Mouse (Mus musculus) forebrain, embryonic 11.5 days (tissue): ENCODE data around the gene Hbq1a. TPM values are rescaled to one million over a fixed set of nuclear protein-coding genes. Genes with fewer than 3 reads are reported as not detected.

ENCODE experiments used
- ATAC-seq: fragments of 200-750 bp; cut with Nextera tagmentation; replicated peaks from 2 replicates; pipeline ENCODE4 v1.8.0; 2017; ENCODE audit warnings: moderate TSS enrichment; ENCODE audit not compliant: low FRiP score
- DNase-seq: peaks from one replicate; pipeline ENCODE4 v3.0.0-alpha.2; 2017; ENCODE audit warnings: low spot score
- H3K27ac ChIP-seq: fragments of 300-500 bp; sonication (generic); 2 replicates; pipeline ENCODE4 v1.5.1; 2014; ENCODE audit warnings: low read depth, low read length
- H3K27me3 ChIP-seq: fragments of 300-500 bp; sonication (generic); 2 replicates; pipeline ENCODE4 v1.6.1; 2014; ENCODE audit warnings: mild to moderate bottlenecking, low read length, mixed read lengths; ENCODE audit not compliant: control insufficient read depth, insufficient read depth
- H3K36me3 ChIP-seq: fragments of 300-500 bp; sonication (generic); 2 replicates; pipeline ENCODE4 v1.6.1; 2014; ENCODE audit warnings: mild to moderate bottlenecking, low read length, moderate library complexity, mixed read lengths; ENCODE audit not compliant: control insufficient read depth, insufficient read depth
- H3K4me1 ChIP-seq: fragments of 300-500 bp; sonication (generic); replicated peaks from 2 replicates; pipeline ENCODE4 v1.6.1; 2014; ENCODE audit warnings: low read length, mixed read lengths; ENCODE audit not compliant: control insufficient read depth, insufficient read depth
- H3K4me2 ChIP-seq: fragments of 300-500 bp; sonication (generic); 2 replicates; pipeline ENCODE4 v1.6.1; 2014; ENCODE audit warnings: low read depth, mild to moderate bottlenecking, low read length, moderate library complexity, mixed read lengths; ENCODE audit not compliant: severe bottlenecking
- H3K4me3 ChIP-seq: fragments of 300-500 bp; sonication (generic); 2 replicates; pipeline ENCODE4 v1.5.1; 2014; ENCODE audit warnings: low read depth, low read length
- H3K9ac ChIP-seq: fragments of 300-500 bp; sonication (generic); 2 replicates; pipeline ENCODE4 v1.6.1; 2014; ENCODE audit warnings: low read length
- H3K9me3 ChIP-seq: fragments of 300-500 bp; sonication (generic); 2 replicates; pipeline ENCODE4 v1.6.1; 2016; ENCODE audit warnings: low read length, mixed read lengths; ENCODE audit not compliant: control insufficient read depth
- WGBS: fragments of 180-500 bp; shearing (Covaris S2); extraction: QIAGEN DNeasy Blood & Tissue Kit; methylation state at CpG from one replicate; pipeline ENCODE4 v1.1.7; 2014; 5-methylcytosine and 5-hydroxymethylcytosine counted together
- polyA plus RNA-seq: library from polyadenylated mRNA; unstranded; fragments of >200 nt; fragmentation: Nextera tagmentation; extraction: Ambion mirVana; gene quantifications from 2 replicates; pipeline ENCODE4 v1.2.1, GENCODE M21; 2014

Gene Hbq1a
- polyA plus RNA-seq, 1 experiment from 2014 or later, result not detected

GRCm38 (mm10) chr11:32345504-32346297 lies 45.8 kb downstream of the Hbq1a start:
- DNase-seq, result no peak
- Histone ChIP-seq H3K4me1 (peaks cover 6% of the 10 kb centered on the region; the same call in 1 of the 2 replicates), H3K27me3 (no peaks in the 10 kb centered on the region), H3K9ac (no peak overlapping the region), H3K36me3 (no peaks in the 10 kb centered on the region; the same call in 1 of the 2 replicates), H3K4me3 (no peak overlapping the region), H3K9me3 (no peaks in the 10 kb centered on the region), H3K4me2 (no peak overlapping the region), H3K27ac (no peak overlapping the region)
- WGBS, result 77% methylated on average over 6 of the region's 6 CpGs
- no peak for ATAC-seq

GRCm38 (mm10) chr11:32347264-32347606 lies 47.4 kb downstream of the Hbq1a start:
- peak overlapping the region; percentile 82 for H3K4me3 ChIP-seq
- DNase-seq, result peak; percentile 61
- H3K4me1 ChIP-seq, result peaks cover 6% of the 10 kb centered on the region; the same call in 1 of the 2 replicates
- H3K36me3 ChIP-seq, result no peaks in the 10 kb centered on the region; the same call in none of the 2 replicates
- H3K9me3 ChIP-seq, result no peaks in the 10 kb centered on the region
- peak overlapping the region; percentile 87 for H3K4me2 ChIP-seq
- H3K27me3 ChIP-seq, result no peaks in the 10 kb centered on the region
- no peak; the same call in 1 of the 2 replicates for ATAC-seq
- peak overlapping the region; percentile 19; the same call in 1 of the 2 replicates for H3K27ac ChIP-seq
- 4% methylated on average over 10 of the region's 10 CpGs for WGBS
- H3K9ac ChIP-seq, result peak overlapping the region; percentile 98

DNA sequence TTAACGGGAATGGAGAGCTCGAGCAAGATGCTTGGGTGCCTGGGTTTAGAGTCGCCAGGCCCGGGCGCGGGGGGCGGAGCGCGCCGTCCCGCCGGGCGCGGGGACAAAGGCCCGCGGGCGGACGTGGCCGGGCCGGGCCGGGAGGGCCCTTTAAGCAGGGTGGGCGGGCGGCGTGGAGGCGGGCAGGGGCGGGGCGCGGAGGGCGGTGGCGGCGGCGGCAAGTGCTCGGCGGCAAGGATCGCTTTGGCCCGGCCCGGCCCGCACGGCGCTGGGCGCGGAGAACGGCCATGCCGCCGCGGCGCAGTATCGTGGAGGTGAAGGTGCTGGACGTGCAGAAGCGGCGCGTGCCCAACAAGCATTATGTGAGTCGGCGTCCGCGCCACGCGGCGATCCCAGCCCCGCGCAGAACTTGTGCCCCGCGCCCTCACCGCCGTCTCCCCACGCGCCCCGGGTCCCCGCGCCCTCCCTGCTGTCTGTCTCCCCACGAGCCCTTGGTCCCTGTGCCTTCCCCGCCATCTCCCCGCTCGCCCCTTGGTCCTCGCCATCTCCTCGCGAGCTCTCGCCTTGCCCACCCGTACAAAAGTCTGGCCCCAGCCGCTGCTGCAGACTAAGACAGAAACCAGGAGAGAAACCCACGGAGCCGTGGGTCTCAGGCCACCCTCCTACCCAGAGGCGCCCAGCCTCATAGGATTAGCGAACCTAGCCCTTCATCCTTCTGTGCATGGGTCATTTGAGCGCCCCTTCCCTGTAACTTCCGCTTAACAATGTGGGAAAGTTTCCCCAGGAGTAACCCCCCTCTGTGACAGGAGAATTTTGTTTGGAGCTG lies 48.0 kb downstream of the Hbq1a start, which contains the start of gene Sh3pxd2b:
Gene Sh3pxd2b, plus strand, starts transcription at position 214 of the 826 bp plus-strand sequence.
- Histone ChIP-seq H3K9me3 (no peaks in the 10 kb centered on the region), H3K36me3 (no peaks in the 10 kb centered on the region; the same call in none of the 2 replicates), H3K27ac (peak within 1 kb of the TSS; percentile 19; the same call in 1 of the 2 replicates), H3K4me1 (peaks cover 6% of the 10 kb centered on the region; the same call in 1 of the 2 replicates), H3K4me2 (peak within 1 kb of the TSS; percentile 87), H3K4me3 (peak within 1 kb of the TSS; percentile 82), H3K27me3 (no peaks in the 10 kb centered on the region), H3K9ac (peak within 1 kb of the TSS; percentile 98)
- DNase-seq (peak; percentile 89), ATAC-seq (peak; percentile 87)
- under 1% methylated on average over 79 of the region's 86 CpGs for WGBS

- Histone ChIP-seq H3K36me3 (no peaks in the 10 kb centered on the region; the same call in none of the 2 replicates), H3K9ac (peak overlapping the region; percentile 98), H3K9me3 (no peaks in the 10 kb centered on the region), H3K27ac (peak overlapping the region; percentile 19; the same call in 1 of the 2 replicates), H3K4me3 (peak overlapping the region; percentile 82), H3K4me1 (peaks cover 6% of the 10 kb centered on the region; the same call in 1 of the 2 replicates), H3K4me2 (peak overlapping the region; percentile 87), H3K27me3 (no peaks in the 10 kb centered on the region)
- 21% methylated on average over 9 of the region's 9 CpGs for WGBS
- no peak for DNase-seq
- no peak for ATAC-seq
Measured at GRCm38 (mm10) chr11:32348433-32349283, 48.8 kb downstream of the Hbq1a start.

GRCm38 (mm10) chr11:32349284-32349953 lies 49.5 kb downstream of the Hbq1a start:
- H3K4me1 ChIP-seq, result peaks cover 6% of the 10 kb centered on the region; the same call in 1 of the 2 replicates
- ATAC-seq, result no peak
- no peak overlapping the region for H3K9ac ChIP-seq
- H3K27ac ChIP-seq, result no peak overlapping the region
- WGBS, result 79% methylated on average over 13 of the region's 13 CpGs
- H3K36me3 ChIP-seq, result no peaks in the 10 kb centered on the region; the same call in none of the 2 replicates
- no peaks in the 10 kb centered on the region for H3K9me3 ChIP-seq
- no peak for DNase-seq
- no peaks in the 10 kb centered on the region for H3K27me3 ChIP-seq
- H3K4me2 ChIP-seq, result peak overlapping the region; percentile 87
- peak overlapping the region; percentile 82; the same call in 1 of the 2 replicates for H3K4me3 ChIP-seq

Other genes with a start within 250 kb of the Hbq1a start
- gene Il9r, start 99.8 kb upstream of the Hbq1a start, polyA plus RNA-seq, result not detected in 2 replicates
- 86.2 and 92.7 TPM in 2 replicates for gene Snrnp25, start 94.7 kb upstream of the Hbq1a start, polyA plus RNA-seq
- gene Rhbdf1, start 77.8 kb upstream of the Hbq1a start, polyA plus RNA-seq, result 20.4 and 21.3 TPM in 2 replicates
- 27.7 and 28.0 TPM in 2 replicates for gene Mpg, start 73.6 kb upstream of the Hbq1a start, polyA plus RNA-seq
- gene Nprl3, start 32.4 kb upstream of the Hbq1a start, polyA plus RNA-seq, result 41.6 and 44.5 TPM in 2 replicates
- gene Hba-x, start 23.7 kb upstream of the Hbq1a start, polyA plus RNA-seq, result 3,449 and 3,516 TPM in 2 replicates
- gene Hba-a1, start 16.6 kb upstream of the Hbq1a start, polyA plus RNA-seq, result 3,025 and 3,069 TPM in 2 replicates
- gene Hbq1b, start 13.1 kb upstream of the Hbq1a start, polyA plus RNA-seq, result 5.8 and 6.3 TPM in 2 replicates
- 5,773 and 5,896 TPM in 2 replicates for gene Hba-a2, start 3.6 kb upstream of the Hbq1a start, polyA plus RNA-seq
- 27.7 and 28.4 TPM in 2 replicates for gene Sh3pxd2b, start 47.8 kb downstream of the Hbq1a start, polyA plus RNA-seq
- 72.2 and 79.6 TPM in 2 replicates for gene Ubtd2, start 155.3 kb downstream of the Hbq1a start, polyA plus RNA-seq
- gene Efcab9, start 232.0 kb downstream of the Hbq1a start, polyA plus RNA-seq, result 0.29 TPM in 1 of 2 replicates, not detected in the other
- 1.4 and 1.8 TPM in 2 replicates for gene Stk10, start 233.2 kb downstream of the Hbq1a start, polyA plus RNA-seq